Mouse (Mus musculus) granulocyte monocyte progenitor cell, adult 5-6 weeks (primary cell): ENCODE results near the gene Eif4ebp2. TPM values are rescaled to one million over a fixed set of nuclear protein-coding genes. Genes with fewer than 3 reads are reported as not detected.

ENCODE experiments used
- ATAC-seq: replicated peaks from 2 replicates; pipeline ENCODE4 v1.8.0; 2016; ENCODE audit warnings: mild to moderate bottlenecking, moderate TSS enrichment, inconsistent platforms; ENCODE audit not compliant: poor library complexity, severe bottlenecking
- total RNA-seq, 2 experiments: library from RNA; stranded (forward) in 1 of 2; stranded (reverse) in 1 of 2; fragments of 200-712, 200-1000 nt in 1 of 2; fragments of >200 nt in 1 of 2; fragmentation: Nextera tagmentation in 1 of 2; gene quantifications; 2 replicates each; pipeline ENCODE4 v1.2.3; 2014 to 2017

The Eif4ebp2 gene
- total RNA-seq, 2 experiments from 2014 or later = 14.0 to 175 TPM

DNA sequence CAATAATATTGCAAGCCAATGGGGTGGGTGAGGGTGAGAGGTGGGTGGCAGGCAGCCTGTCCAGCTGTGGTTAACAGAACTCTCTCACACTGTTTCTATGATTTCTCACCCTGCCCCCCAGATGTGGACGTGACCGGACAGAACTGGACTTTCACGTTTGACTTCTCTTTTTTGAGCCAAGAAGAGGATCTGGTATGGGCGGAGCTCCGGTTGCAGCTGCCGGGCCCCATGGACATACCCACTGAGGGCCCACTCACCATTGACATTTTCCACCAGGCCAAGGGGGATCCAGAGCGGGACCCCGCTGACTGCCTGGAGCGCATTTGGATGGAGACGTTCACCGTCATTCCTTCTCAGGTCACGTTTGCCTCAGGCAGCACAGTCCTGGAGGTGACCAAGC lies 29.6 kb downstream of the Eif4ebp2 start:
- peak; percentile 65 for ATAC-seq

DNA sequence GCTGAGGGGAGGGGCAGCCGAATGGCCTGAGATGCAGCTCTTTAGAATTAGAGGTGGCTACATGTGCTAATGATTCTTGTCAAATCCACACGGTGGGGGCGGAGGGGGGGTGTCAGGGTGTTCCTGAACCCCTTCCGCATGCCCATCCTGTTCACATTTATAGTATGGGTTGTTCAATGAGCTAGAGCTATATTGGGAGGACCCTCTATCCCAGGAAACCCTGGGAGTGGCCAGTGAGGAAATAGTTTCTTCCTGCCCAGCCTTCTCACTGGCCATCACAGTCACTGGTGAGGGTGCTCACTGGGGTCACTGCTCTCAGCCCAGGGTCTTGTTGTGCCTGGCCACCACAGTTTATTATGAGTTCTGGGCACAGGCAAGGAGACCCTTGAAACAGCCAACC lies 32.5 kb downstream of the Eif4ebp2 start:
- ATAC-seq = no peak

DNA sequence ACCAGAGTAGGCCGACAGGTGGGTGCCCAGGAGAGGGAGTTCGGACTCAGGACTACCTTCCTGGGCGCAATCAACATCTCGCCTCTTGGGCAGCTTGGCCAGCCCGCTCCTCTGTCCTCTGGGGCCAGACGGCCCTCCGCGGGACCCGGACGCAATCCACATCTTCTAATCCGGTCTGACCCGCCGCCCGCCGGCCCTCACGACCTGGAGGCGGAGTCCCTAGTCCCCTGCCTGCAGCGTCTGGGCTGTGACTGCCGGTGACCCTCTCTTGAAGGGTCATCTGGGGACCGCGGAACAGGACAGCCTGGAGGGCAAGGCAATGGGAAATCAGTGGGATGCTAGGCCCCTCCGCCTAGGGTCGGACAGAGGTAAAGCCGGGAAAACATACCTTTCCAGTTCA lies 33.3 kb downstream of the Eif4ebp2 start:
- no peak for ATAC-seq

DNA sequence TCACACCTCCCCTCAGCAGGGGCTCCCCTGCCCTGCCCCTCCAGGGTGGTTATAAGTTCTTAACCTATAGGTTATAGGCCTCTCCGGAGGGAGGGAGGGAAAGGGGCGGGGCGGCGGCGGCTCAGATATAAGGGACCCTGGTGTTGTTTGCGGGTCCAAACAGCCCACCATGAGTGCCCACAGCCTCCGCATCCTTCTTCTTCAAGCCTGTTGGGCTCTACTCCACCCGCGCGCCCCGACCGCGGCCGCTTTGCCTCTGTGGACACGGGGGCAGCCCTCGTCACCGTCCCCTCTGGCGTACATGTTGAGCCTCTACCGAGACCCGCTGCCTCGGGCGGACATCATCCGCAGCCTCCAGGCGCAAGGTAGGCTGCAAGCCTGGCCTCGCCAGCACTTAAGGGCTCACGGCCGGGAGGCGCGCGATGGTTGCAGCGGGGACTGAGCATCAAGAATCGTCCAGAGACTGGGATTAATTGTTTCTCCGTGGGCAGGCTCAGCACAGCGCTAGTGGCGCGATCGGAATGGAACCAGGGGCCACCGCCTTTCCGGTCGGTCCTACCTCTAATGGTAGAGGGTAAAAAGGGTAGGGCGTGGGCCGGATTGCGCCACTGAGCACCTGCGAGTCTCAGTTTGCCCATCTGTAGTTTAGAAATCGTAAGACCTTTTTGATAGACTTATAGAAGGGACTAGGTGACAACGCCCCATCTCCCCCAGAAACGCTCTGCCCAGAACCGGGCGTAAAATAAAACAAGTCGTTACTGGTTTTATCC lies 34.1 kb downstream of the Eif4ebp2 start:
- ATAC-seq = 0 out of 2 replicates have a peak, but pooled peaks have one; percentile 10

DNA sequence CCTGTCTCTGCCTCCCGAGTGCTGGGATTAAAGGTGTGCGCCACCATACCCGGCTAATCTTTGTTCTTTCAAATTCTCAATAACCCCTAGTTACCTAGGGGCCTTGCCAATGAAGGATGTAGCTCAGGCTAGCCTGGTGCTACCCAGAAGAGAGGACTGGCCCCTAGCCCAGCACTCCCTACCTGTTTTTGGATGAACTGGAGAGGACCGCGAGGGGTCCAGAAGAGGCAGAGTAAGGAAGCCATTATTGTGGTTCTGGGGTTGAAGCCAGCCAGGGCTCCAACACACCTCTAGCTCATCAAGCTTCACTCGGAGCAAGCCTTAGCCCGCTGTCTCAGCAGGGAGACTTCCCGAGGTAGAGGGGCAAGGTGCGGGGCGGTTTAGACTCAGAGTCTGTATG lies 34.8 kb downstream of the Eif4ebp2 start, which contains the start of gene Nodal:
Gene Nodal, plus strand, starts transcription at position 301 of the 400 bp plus-strand sequence.
- ATAC-seq = no peak

DNA sequence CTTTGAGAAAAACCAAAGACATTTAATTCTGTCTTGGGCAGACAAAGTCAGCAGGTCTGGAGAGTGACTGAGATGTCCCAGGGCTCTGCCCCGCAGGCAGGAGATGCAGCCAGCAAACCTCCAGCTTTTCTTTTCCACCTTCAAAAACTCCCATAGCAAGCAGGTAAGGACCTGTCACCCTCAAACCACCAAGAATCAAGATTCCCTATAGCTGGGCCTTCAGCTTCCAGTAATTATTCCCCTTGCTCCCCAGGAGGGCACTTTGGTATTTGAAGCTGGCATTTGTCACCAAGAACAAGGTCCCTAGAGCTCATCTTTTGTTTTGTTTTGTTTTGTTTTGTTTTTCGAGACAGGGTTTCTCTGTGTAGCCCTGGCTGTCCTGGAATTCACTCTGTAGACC lies 35.4 kb downstream of the Eif4ebp2 start:
- ATAC-seq = no peak

DNA sequence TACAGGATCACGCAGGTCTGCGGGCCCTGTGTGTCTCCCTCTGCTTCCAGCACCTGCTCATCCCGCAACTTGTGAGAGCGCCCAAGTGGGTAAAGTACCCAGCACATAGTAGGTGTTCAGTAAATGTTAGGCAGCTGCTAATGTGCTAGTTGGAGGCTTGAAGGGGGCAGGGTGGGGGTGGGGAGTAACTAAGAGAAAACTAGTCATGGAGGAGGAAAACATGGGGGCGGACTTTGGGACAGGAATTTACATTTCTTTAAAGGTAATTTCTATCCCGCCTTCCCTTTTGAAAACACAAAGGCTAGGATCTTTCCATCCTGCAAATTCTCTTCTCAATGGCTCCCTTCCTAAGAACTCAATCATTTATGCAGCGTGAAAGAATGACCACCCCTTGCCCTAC lies 35.9 kb downstream of the Eif4ebp2 start:
- no peak for ATAC-seq

DNA sequence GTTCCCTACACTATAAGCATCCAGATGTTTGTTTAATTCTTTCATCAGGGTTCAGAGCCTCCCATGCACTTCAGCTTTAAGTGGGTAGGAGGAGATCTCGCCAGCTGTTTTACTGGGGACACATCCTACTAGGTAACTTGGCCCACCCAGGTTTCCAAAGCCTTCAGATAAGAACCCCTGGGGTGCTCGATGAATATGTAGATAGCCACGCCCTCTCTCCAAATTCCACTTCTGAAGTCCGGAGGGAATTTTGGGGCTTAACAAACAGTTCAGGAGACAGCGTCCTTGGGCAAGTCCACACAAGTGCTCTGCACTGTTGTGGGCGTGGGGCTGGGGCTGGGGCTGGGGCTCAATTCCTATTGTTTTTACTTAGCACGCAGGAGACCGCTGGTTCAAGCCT lies 36.6 kb downstream of the Eif4ebp2 start:
- ATAC-seq = no peak

DNA sequence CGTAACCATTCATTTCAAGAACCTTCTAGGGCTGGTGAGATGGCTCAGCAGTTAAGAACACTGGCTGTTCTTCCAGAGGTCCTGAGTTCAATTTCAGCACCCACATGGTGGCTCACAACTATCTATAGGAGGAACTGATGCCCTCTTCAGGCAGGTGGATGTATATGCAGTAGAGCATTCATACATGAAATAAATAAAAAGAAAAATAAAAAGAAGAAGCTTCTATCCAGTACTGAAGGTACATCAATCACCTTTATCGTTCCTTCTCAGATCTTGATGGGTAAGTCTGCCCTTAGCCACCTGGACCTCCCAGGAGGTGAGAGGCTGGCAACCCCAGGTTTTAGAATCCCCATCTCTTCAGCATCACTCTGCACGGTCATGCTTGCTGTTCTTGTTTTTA lies 37.2 kb downstream of the Eif4ebp2 start:
- no peak for ATAC-seq

DNA sequence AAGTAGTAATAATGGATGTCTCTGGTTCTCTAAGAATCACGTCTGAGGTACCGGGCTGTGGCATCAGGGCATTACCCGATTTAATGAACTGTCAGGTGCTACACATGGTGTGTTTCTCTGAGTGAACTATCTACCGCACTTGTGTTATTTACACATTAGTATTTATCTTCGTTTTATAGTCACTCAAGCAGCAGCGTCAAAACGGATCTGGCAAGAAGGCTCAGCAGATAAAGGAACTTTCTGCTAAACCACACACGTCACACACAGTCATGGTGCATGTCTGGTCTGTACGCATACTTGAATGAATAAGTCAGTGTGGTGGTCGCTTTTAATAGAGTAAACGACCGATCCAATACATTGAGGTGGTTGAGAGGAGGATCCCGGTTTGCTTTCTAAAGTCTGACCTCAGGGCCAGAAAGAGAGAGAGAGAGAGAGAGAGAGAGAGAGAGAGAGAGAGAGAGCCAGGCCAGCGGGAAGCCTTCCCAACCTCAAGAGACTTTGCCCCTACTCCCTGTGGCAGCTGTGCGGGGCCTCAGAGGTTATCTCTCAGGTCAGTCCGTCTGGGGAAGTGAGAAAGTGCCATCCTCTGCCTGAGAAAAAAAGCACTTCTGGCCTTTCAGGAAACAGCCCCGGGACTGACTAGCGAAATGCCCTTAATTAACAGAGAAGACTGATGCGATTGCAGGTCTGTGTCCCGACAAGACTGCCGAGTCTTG lies 39.4 kb downstream of the Eif4ebp2 start:
- ATAC-seq = peak; percentile 53

DNA sequence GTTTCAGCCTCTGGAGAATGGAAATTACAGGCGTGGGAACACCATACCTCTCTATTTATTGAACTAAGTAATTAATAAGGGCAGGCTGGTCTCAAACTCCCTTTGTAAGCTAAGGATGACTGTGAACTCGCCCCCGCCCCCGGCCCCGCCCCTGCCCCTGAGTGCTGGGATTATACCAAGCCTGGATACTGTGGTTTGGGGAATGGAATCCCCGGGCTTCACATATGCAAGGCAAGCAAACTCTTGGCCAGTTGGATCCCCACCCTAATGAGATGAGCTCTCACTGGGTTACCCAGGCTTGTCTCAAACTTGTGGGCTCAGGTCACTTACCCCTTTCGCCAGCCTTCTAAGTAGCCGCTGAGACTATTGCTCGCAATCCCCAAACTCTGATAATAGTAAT lies 42.3 kb downstream of the Eif4ebp2 start:
- no peak for ATAC-seq

DNA sequence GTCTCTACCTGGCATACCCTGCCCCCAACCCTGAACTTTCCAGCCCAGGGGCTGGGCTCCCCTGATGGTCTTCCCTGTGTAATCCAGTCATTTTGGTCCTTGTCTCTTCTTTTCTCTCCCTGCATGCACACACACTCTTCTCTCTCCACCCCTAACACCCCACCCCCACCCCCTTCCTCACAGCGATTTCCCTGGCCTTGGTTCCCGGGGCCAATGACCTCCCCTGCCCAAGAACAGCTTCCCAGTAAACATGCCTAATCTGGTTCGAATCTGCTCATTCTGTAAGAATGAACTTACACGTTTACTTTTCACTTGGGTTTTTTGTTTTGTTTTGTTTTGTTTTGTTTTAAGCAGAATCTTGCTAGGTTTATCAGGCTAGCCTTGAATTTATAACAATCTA lies 42.7 kb downstream of the Eif4ebp2 start:
- no peak for ATAC-seq

DNA sequence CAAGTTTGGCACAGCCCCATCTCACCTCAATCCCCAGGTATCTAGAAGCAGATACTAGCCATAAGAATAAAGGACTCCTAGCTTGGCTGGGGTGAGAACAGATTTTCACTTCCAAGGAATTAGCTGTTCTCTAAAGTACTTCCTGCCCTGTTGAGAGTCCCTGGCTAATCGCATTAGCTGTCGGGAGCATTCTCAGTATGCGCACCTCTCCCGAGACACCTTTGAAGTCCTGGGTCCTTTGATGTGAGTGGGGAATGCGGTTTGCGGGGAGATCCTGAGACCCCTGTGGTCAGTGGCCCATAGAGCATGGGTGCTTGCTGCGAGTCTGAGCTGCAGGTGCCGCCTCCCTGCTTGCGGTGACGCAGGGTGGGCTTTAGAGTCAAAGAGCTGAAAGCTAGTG lies 46.5 kb downstream of the Eif4ebp2 start:
- ATAC-seq = no peak

DNA sequence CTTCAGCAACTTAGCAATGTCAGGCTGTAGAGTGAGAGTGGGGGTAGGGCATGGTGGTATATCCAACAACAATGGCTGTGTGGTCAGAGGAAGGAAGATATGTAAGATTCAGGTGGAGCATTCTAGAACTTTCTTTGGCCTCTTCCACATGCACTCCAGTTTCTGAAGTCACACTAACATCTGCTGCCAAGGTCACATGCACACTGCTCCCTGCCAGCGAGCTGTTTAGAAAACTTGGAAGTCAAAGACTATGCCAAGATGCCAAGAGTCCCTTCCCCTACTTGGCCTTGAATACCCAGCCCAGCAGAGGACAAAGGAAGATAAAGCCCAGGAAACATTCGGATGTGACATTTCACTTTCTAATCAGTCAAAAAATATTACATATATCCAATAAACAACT lies 49.5 kb downstream of the Eif4ebp2 start:
- no peak for ATAC-seq

DNA sequence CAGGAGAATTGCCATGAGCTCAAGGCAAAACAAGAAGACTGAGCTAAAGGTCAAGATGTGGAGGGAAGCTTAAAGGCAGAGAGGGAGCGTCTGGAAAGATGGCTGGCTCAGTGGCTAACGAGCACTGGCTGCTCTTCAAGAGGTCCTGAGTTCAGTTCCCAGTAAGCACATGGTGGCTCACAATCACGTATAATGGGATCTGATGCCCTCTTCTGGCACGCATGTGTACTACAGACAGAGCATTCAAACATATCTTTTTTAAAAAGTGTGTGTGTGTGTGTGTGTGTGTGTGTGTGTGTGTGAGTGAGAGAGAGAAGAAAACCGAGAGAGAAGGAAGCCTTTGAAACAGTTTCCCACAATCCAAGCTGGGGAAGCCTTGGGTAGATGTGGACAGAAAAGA lies 50.0 kb downstream of the Eif4ebp2 start:
- no peak for ATAC-seq

DNA sequence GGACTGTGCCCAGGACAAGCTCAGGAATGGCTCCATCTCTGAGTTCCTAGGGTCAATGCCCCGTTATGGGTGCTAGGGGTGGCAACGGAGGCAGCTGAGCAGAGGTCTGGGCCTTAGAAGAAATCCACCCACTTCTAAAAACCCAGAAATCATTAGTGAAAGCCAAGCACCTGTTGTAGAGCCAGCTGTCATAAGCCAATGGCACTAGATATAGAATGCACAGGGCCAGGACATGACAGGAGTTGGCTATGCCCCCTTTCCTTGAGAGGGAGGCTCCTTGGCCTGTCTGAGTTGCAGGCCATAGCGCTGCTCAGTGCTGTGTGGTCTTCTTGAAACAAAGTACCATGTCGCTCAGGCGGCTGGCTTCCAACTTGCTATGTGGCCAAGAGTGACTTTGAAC lies 52.1 kb downstream of the Eif4ebp2 start:
- no peak for ATAC-seq

DNA sequence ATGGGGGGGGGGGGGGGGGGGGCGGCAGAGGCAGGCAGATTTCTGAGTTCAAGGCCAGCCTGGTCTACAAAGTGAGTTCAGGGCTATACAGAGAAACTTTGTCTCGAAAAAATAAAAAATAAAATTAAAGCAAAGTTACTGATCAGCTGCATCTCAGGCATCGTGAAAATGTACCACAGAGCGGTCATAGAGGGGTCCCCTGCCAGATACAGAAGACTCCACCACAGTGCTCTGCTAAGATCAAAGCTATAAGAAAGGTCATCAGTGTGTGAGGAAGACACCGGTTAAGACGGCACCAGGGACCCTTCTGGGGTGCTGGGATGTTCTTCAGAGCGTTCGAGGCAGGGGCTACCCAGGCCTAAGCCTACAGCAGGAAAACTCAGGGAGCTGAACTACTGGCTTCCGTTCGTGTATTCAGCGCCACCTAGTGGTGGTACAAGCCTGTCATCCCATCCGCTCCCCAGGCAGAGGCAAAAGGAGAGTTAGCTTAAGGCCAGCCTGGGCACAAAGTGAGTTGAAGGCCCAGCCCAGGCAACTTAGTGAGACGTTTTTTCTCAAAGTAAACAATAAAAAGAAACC lies 53.2 kb downstream of the Eif4ebp2 start:
- ATAC-seq = peak; percentile 84

DNA sequence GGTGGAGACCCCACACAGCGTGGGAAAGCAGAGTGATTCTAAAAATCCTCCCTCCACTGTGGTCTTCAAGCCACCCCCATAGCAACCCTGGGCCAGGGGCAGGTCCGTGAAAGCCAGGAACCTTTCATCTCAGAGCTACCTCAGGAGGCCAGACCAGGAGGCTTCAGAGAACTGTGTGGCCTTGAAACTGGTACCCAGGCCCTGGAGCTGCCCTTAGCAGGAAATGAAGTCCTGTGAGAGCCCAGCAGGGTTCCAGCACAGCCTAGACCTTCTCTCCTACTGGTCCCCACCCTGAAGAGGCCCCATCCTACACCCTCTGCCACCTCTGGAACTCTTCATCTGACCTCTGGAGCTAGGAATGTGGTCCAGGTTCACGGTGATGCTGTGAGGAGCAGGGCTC lies 54.3 kb downstream of the Eif4ebp2 start:
- ATAC-seq = no peak

DNA sequence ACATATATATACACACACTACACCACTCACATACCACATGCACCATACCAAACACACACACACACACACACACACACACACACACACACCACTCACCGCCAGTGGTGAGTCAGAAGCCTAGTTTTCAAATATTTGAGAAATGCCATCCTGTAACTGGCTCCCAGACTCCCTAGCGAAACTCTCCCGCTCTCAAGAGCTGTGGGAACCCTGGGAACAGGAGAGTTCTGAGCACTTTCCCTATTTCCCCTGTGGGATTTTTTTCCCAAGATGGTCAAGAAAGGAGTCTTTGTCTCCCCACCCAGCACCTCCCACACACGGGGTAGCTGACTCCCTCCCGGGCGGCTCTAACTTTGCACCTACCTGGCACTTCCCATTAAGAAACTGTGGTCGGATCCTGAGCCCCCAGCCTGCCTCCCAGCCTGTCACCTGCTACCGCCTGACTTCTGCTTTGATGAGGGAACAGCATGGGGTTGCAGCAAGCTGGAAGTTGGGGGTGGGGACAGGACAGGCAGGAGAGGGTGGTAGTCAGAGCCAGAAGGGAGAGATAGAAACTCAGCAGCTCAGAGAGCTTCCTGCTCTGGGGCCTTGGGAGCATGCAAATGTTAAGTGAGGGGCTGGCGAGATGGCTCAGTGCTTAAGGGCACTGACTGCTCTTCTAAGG lies 57.9 kb downstream of the Eif4ebp2 start:
- ATAC-seq = peak; percentile 87

DNA sequence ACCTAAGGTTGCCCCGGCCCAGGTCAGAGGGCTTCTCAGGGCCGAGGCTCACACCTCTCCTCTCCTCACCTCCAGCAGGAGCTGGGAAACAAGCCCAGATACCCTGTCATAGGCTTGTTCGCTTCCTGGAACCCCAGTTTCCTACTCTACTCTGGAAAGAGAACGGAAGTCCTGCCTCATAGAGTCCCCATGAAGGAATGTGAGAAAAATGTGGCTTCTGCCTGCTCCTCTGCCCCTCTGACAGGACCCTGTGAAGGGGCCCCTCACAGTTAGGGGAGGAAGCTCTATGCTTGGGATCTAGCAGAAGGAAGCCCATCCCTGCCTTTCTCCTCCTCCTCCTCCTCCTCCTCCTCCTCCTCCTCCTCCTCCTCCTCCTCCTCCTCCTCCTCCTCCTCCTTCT lies 59.9 kb downstream of the Eif4ebp2 start:
- ATAC-seq = no peak

DNA sequence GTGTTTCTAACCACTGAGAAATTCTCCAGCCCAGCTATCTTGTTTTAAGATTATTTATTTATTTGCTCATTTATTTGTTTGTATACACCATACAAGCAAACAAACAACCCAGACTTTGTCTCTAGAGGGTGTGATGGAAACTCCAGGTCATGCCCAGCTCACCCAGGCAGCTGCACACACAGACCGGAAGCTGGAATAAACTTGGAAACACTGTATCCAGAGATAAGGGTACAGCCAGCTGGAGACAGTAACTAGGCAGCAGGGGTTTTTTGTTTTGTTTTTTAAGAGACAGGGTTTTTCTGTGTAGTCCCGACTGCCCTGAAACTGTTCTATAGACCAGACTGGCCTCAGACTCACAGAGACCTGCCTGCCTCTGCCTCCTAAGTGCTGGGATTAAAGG lies 62.3 kb downstream of the Eif4ebp2 start:
- ATAC-seq = no peak
